Mouse (Mus musculus) CH12.LX (cell line): ENCODE measurements around the gene Twsg1.

Experiments
- CTCF ChIP-seq, 2 experiments: IDR thresholded peaks in 1 of 2; conservative IDR thresholded peaks in 1 of 2; 2 replicates each; pipeline ENCODE4 v1.5.1; 2011 to 2012; ENCODE audit warnings: low read depth in 2 of 2, low read length in 2 of 2, improper control_type of control experiment in 1 of 2, inconsistent platforms in 1 of 2, mild to moderate bottlenecking in 1 of 2, moderate library complexity in 1 of 2
- E2F4 ChIP-seq: IDR thresholded peaks from 2 replicates; pipeline ENCODE4 v1.6.1; 2011; ENCODE audit warnings: low read depth, low read length, improper control_type of control experiment; ENCODE audit not compliant: insufficient replicate concordance
- ELF1 ChIP-seq: IDR thresholded peaks from 2 replicates; pipeline ENCODE4 v1.6.1; 2014; ENCODE audit warnings: low read depth, mild to moderate bottlenecking, inconsistent platforms, low read length, improper control_type of control experiment
- HCFC1 ChIP-seq: IDR thresholded peaks from 2 replicates; pipeline ENCODE4 v1.6.1; 2012; ENCODE audit warnings: low read depth, mild to moderate bottlenecking, inconsistent platforms, low read length, improper control_type of control experiment
- JUND ChIP-seq: conservative IDR thresholded peaks from 2 replicates; pipeline ENCODE4 v1.6.1; 2011; ENCODE audit warnings: low read depth, low read length, improper control_type of control experiment
- MAX ChIP-seq: IDR thresholded peaks from 2 replicates; pipeline ENCODE4 v1.6.1; 2011; ENCODE audit warnings: low read length, improper control_type of control experiment
- MEF2A ChIP-seq: IDR thresholded peaks from 2 replicates; pipeline ENCODE4 v1.6.1; 2014; ENCODE audit warnings: low read depth, mild to moderate bottlenecking, inconsistent platforms, low read length, improper control_type of control experiment, borderline replicate concordance
- POLR2AphosphoS2 ChIP-seq: IDR thresholded peaks from 2 replicates; pipeline ENCODE4 v1.6.1; 2011; ENCODE audit warnings: low read depth, low read length, improper control_type of control experiment
- SMC3 ChIP-seq: IDR thresholded peaks from 2 replicates; pipeline ENCODE4 v1.6.1; 2011; ENCODE audit warnings: low read depth, low read length, improper control_type of control experiment
- USF1 ChIP-seq: IDR thresholded peaks from 2 replicates; pipeline ENCODE4 v1.6.1; 2014; ENCODE audit warnings: low read depth, mild to moderate bottlenecking, inconsistent platforms, low read length, improper control_type of control experiment

DNA sequence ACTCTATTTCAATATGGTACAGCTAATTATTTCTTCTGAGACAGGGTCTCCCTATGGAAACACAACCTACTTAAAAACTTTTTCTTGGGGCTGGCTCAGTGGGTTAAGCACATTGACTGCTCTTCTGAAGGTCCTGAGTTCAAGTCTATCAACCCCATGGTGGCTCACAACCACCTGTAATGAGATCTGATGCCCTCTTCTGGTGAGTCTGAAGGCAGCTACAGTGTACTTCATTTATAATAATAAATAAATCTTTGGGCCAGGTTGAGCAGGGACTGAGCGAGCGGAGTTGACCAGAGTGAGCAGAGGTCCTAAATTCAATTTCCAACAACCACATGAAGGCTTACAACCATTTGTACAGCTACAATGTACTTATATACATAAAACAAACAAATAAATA lies 11.2 kb upstream of the Twsg1 start:
- TF ChIP-seq USF1 (no peak), HCFC1 (no peak), MEF2A (no peak), CTCF (conservative IDR thresholded peaks at IDR 0.05 in 1 of 2, IDR thresholded peaks at IDR 0.05 in 1 of 2; ENCODE audit: low read depth in 2 of 2, low read length in 2 of 2) (no peak), JUND (no peak), MAX (no peak), SMC3 (no peak), POLR2AphosphoS2 (no peak), E2F4 (no peak), ELF1 (no peak)
